Mouse (Mus musculus) embryonic fibroblast, embryonic 13.5 days (primary cell): Measurements from ENCODE around the gene Col25a1. TPM values are rescaled to one million over a fixed set of nuclear protein-coding genes. Genes with fewer than 3 reads are reported as not detected.

Source experiments
- H3K27ac ChIP-seq: 2 replicates; pipeline ENCODE4 v1.5.1; 2012; ENCODE audit warnings: low read length, control low read depth, inconsistent platforms; ENCODE audit not compliant: insufficient read depth
- H3K4me1 ChIP-seq: 2 replicates; pipeline ENCODE4 v1.6.1; 2011; ENCODE audit warnings: low read length; ENCODE audit not compliant: control insufficient read depth, insufficient read depth
- H3K4me3 ChIP-seq: 2 replicates; pipeline ENCODE4 v1.5.1; 2011; ENCODE audit warnings: mild to moderate bottlenecking, control low read depth, low read length; ENCODE audit not compliant: insufficient read depth
- CTCF ChIP-seq: IDR thresholded peaks from 2 replicates; pipeline ENCODE4 v1.5.1; 2011; ENCODE audit warnings: mild to moderate bottlenecking, control low read depth, low read length, moderate library complexity, borderline replicate concordance; ENCODE audit not compliant: insufficient read depth
- POLR2A ChIP-seq: IDR thresholded peaks from 2 replicates; pipeline ENCODE4 v1.6.1; 2011; ENCODE audit warnings: low read depth, mild to moderate bottlenecking, control low read depth, low read length, moderate library complexity
- polyA plus RNA-seq: library from polyadenylated mRNA; stranded (reverse); fragments of >200 nt; gene quantifications from 2 replicates; pipeline ENCODE4 v1.2.4, GENCODE M21; 2011; ENCODE audit warnings: low read depth; ENCODE audit not compliant: missing spikeins, insufficient read length

The Col25a1 gene
- polyA plus RNA-seq, 1 experiment = 5.0 TPM

- TF ChIP-seq POLR2A = no peak
- TF ChIP-seq CTCF = no peak
- no peak overlapping the region for H3K27ac ChIP-seq
- no peaks in the 10 kb centered on the region for H3K4me1 ChIP-seq
Measured at GRCm38 (mm10) chr3:130236129-130236528, 104.8 kb downstream of the Col25a1 start.

GRCm38 (mm10) chr3:130237852-130238251, 106.6 kb downstream of the Col25a1 start:
- H3K27ac ChIP-seq = no peak overlapping the region
- no peak overlapping the region for H3K4me3 ChIP-seq
- no peaks in the 10 kb centered on the region for H3K4me1 ChIP-seq
- TF ChIP-seq CTCF = no peak
- TF ChIP-seq POLR2A = no peak

More at GRCm38 (mm10) chr3:130236129-130236528, 104.8 kb downstream of the Col25a1 start:
- H3K4me3 ChIP-seq = no peak overlapping the region

- Histone ChIP-seq H3K4me3 (no peak overlapping the region), H3K27ac (no peak overlapping the region), H3K4me1 (no peaks in the 10 kb centered on the region)
- TF ChIP-seq POLR2A (no peak), CTCF (no peak)
Measured at GRCm38 (mm10) chr3:130241924-130242323, 110.6 kb downstream of the Col25a1 start.

- H3K27ac ChIP-seq = no peak overlapping the region
- H3K4me1 ChIP-seq = no peaks in the 10 kb centered on the region
- no peak overlapping the region for H3K4me3 ChIP-seq
- TF ChIP-seq POLR2A (no peak), CTCF (no peak)
Measured at GRCm38 (mm10) chr3:130242647-130243296, 111.5 kb downstream of the Col25a1 start.

GRCm38 (mm10) chr3:130252355-130252754, 121.1 kb downstream of the Col25a1 start:
- TF ChIP-seq CTCF = no peak
- no peak for TF ChIP-seq POLR2A

GRCm38 (mm10) chr3:130256059-130256458, 124.8 kb downstream of the Col25a1 start:
- Histone ChIP-seq H3K27ac (no peak overlapping the region), H3K4me3 (no peak overlapping the region), H3K4me1 (no peaks in the 10 kb centered on the region)
- TF ChIP-seq POLR2A (no peak), CTCF (no peak)

More at GRCm38 (mm10) chr3:130252355-130252754, 121.1 kb downstream of the Col25a1 start:
- Histone ChIP-seq H3K27ac (no peak overlapping the region), H3K4me1 (no peaks in the 10 kb centered on the region), H3K4me3 (no peak overlapping the region)

- Histone ChIP-seq H3K4me3 (no peak overlapping the region), H3K27ac (no peak overlapping the region), H3K4me1 (no peaks in the 10 kb centered on the region)
- TF ChIP-seq POLR2A (no peak), CTCF (no peak)
Measured at GRCm38 (mm10) chr3:130256610-130257009, 125.3 kb downstream of the Col25a1 start.

GRCm38 (mm10) chr3:130259670-130260069, 128.4 kb downstream of the Col25a1 start:
- no peak overlapping the region for H3K4me3 ChIP-seq
- no peaks in the 10 kb centered on the region for H3K4me1 ChIP-seq
- TF ChIP-seq POLR2A = no peak
- TF ChIP-seq CTCF = no peak
- no peak overlapping the region for H3K27ac ChIP-seq

- Histone ChIP-seq H3K27ac (no peak overlapping the region), H3K4me3 (no peak overlapping the region), H3K4me1 (no peaks in the 10 kb centered on the region)
- TF ChIP-seq POLR2A (no peak), CTCF (no peak)
Measured at GRCm38 (mm10) chr3:130260316-130260715, 129.0 kb downstream of the Col25a1 start.

- no peak overlapping the region for H3K4me3 ChIP-seq
Measured at GRCm38 (mm10) chr3:130265104-130265503, 133.8 kb downstream of the Col25a1 start.

More at GRCm38 (mm10) chr3:130265104-130265503, 133.8 kb downstream of the Col25a1 start:
- TF ChIP-seq CTCF = no peak
- Histone ChIP-seq H3K27ac (no peak overlapping the region), H3K4me1 (no peaks in the 10 kb centered on the region)
